Mouse (Mus musculus): Measurements from ENCODE around the gene Aldh1l1. TPM values are rescaled to one million over a fixed set of nuclear protein-coding genes. Genes with fewer than 3 reads are reported as not detected.

The Aldh1l1 gene
- polyA plus RNA-seq, 1 experiment from 2014 or later = 8.8 TPM

DNA sequence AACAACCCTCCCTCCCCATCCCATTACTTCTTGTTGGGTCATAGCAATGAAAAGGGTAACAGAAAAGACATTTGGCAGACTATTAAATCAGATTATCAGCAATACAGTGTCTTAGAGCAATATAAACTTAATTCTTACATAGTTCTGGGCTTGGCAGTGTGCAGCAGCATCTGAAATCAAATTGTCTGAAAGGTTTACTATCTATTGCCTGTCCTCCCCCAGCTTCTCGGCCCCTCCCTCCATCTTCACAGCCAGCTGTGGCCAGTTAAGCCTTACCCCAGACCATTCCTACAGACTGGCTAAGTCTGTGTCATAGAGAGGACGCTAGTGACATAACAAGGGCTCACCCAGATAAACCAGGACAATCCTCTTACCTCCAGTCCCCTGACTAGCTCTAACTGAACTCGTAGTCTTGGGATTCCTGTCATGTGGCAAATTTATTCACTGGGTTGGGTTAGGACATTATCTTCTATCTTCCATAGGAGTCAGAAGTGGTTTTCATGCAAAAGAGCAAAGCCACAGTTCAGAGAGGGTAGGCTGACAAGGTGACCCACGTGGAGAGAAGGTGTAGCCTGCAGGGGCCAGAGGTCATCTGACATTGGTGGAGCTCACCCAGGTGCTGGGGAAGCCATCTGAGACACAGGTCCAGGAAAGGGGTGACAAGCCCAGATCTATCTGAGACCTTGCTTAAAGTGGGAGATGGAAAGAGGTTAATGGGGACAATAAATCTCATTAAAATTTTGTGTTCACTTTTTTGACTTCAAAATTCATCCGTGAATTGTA, 27.0 kb downstream of the Aldh1l1 start:
- no peaks in the 10 kb centered on the region for H3K9me3 ChIP-seq
- 70% methylated on average over 5 of the region's 5 CpGs for WGBS
- no peak overlapping the region for H3K4me3 ChIP-seq
- no peak overlapping the region for H3K27ac ChIP-seq (replicated peaks)
- no peak overlapping the region for H3K4me2 ChIP-seq (replicated peaks)
- H3K36me3 ChIP-seq = no peaks in the 10 kb centered on the region
- H3K27me3 ChIP-seq = no peaks in the 10 kb centered on the region
- no peak for ATAC-seq (ENCODE audit: low FRiP score, low read depth)
- peaks cover 2% of the 10 kb centered on the region; the same call in 1 of the 2 replicates for H3K4me1 ChIP-seq
- no peak overlapping the region for H3K9ac ChIP-seq (replicated peaks)

DNA sequence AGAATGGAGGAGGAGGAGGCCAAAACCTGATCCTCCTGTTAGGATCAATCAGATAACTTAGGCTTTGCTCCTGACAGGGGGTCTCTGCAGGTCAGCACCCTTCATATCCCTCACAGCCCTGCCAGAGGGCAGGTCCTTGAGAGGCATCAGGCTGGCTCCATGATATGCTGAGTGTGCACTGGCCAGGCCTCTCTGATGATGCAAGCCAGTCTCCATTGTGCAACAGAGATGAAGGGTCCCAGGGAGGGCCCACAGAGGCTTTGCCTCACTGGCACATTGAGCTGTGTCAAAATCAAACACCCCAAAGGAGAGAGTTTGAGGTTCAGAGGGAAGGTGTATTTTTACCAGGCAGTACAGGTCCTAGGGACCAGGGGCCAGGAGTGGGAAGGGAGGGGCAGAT, 28.1 kb downstream of the Aldh1l1 start:
- Histone ChIP-seq H3K9ac (replicated peaks) (no peak overlapping the region), H3K27me3 (no peaks in the 10 kb centered on the region), H3K4me1 (no peaks in the 10 kb centered on the region), H3K4me2 (replicated peaks) (no peak overlapping the region), H3K9me3 (no peaks in the 10 kb centered on the region), H3K27ac (replicated peaks) (no peak overlapping the region), H3K4me3 (no peak overlapping the region), H3K36me3 (no peaks in the 10 kb centered on the region)
- 0 out of 2 replicates have a peak, but pooled peaks have one; percentile 4 for ATAC-seq (ENCODE audit: low FRiP score, low read depth)

DNA sequence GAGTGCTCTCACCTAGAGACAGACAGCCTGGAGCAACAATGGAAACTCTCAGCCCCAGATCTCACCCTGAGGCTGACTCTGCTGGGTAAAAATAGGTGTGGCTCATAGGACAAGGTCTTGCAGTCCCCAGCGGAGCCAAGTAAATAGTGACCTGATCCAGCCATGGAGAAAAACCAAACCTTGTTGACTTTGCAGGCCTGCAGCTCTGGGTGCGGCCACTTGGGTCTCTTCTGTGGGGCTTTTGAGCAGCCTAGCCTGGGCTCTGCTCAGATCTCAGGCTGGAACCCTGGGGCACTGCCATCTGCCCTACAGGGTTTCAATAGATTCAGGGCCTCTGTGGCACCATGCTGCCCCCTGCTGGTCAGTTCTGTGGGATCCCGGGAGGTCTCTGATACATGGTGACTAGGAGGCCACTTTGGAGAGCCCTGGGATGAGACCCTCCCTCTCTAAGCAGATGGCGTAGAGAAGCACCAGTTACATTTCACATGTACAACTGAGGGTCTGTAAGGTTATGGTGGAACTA, 28.7 kb downstream of the Aldh1l1 start:
- peak; percentile 63 for ATAC-seq (ENCODE audit: low FRiP score, low read depth)
- no peak overlapping the region for H3K4me3 ChIP-seq
- H3K27ac ChIP-seq (replicated peaks) = no peak overlapping the region
- no peaks in the 10 kb centered on the region for H3K36me3 ChIP-seq
- WGBS = 44% methylated on average over 4 of the region's 4 CpGs
- H3K9me3 ChIP-seq = no peaks in the 10 kb centered on the region
- no peak overlapping the region for H3K4me2 ChIP-seq (replicated peaks)
- no peak overlapping the region for H3K9ac ChIP-seq (replicated peaks)
- no peaks in the 10 kb centered on the region for H3K27me3 ChIP-seq
- no peaks in the 10 kb centered on the region for H3K4me1 ChIP-seq

DNA sequence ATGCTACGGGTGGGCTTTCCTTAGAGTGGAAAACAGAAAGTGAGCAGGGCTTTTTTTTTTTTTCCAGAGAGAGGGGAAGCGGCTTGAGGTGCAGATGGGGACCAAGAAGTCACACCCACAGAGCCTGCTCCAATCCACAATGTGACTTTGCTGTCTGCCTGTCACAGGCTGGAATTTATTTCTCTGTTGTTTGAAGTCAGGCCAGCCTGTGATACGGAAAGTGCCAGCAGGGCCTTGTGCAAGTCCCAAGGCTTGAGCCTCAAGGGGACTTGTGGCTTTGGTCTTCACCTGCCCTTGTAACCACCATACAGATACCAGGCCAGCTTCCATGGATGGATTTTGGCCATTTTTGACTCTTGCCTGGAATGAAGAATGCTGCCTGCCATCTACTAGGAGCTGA, 32.7 kb downstream of the Aldh1l1 start:
- WGBS = 80% methylated on average over 3 of the region's 3 CpGs
- H3K4me2 ChIP-seq (replicated peaks) = no peak overlapping the region
- no peaks in the 10 kb centered on the region for H3K9me3 ChIP-seq
- H3K4me3 ChIP-seq = no peak overlapping the region
- H3K36me3 ChIP-seq = no peaks in the 10 kb centered on the region
- no peaks in the 10 kb centered on the region for H3K4me1 ChIP-seq
- no peaks in the 10 kb centered on the region for H3K27me3 ChIP-seq
- H3K9ac ChIP-seq (replicated peaks) = no peak overlapping the region
- ATAC-seq (ENCODE audit: low FRiP score, low read depth) = no peak
- no peak overlapping the region for H3K27ac ChIP-seq (replicated peaks)

DNA sequence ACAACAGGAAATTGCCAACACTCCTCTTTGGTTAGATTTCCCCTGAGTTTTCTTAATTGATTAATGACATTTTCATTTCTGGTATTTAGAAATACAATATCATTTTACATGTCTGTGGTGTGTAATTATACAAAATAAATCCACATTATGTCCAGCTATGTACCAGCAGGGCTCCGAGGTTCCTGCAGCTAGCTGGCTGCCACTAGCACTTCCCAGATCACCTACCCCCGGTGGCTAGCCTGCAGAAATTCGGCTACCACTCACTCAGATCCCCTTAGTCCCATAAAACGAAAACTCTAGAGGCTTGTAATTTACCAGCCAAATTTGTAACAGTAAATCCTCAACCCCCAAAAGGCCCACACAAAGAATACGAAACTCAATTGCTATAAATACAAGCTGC, 33.1 kb downstream of the Aldh1l1 start:
- Histone ChIP-seq H3K27ac (replicated peaks) (no peak overlapping the region), H3K4me2 (replicated peaks) (no peak overlapping the region), H3K9me3 (no peaks in the 10 kb centered on the region), H3K27me3 (no peaks in the 10 kb centered on the region), H3K9ac (replicated peaks) (no peak overlapping the region), H3K4me1 (no peaks in the 10 kb centered on the region), H3K36me3 (no peaks in the 10 kb centered on the region), H3K4me3 (no peak overlapping the region)
- WGBS = 65% methylated on average over 5 of the region's 5 CpGs
- ATAC-seq (ENCODE audit: low FRiP score, low read depth) = no peak

DNA sequence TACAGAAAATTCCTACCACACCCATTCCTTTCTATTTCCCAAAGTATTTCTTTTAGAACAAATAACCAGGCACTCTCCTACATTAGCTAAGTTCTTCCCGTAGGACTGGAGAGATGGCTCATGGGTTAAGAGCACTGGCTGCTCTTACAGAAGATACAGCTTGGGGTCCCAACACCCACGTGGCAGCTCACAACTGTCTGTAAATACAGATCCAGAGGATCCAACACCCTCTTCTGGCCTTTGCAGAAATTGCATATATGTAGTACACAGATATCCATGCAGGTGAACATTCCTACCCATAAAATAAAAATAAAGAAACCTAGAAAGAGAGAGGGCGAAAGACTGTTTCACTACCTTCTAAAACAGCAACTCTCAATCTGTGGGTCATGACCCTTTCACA, 40.2 kb downstream of the Aldh1l1 start:
- Histone ChIP-seq H3K4me2 (replicated peaks) (no peak overlapping the region), H3K4me3 (no peak overlapping the region), H3K27me3 (no peaks in the 10 kb centered on the region), H3K4me1 (no peaks in the 10 kb centered on the region), H3K9me3 (no peaks in the 10 kb centered on the region), H3K36me3 (no peaks in the 10 kb centered on the region), H3K9ac (replicated peaks) (no peak overlapping the region), H3K27ac (replicated peaks) (no peak overlapping the region)
- no peak for ATAC-seq (ENCODE audit: low FRiP score, low read depth)
- WGBS = 71% methylated on average over 3 of the region's 3 CpGs

DNA sequence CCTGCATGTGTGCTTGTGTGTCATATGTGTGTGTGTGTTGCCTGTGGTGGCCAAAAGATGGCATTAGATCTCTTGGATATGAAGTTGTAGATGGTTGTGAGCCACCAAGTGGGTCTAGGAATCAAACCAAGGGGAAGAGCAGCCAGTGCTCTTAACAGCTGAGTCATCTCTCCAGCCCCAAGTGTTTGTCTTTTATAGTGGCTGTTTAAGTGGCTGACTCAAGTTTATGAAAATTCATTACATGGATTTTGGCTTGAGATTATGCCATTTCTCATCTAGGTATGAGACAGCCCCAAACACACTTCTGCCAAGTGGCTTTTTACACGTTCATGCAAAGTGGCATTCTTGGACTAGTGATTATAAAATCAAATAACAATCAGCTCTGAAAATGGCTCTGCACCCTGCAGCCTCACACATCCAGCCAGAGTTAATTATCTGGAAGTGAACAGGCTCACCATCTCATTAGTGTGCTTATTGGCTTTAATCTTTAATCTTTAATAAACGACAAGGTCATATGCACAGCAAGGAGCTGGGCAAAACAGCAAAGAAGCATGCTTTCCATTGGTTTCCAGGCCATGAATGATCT, 43.3 kb downstream of the Aldh1l1 start:
- no peak for ATAC-seq (ENCODE audit: low FRiP score, low read depth)
- no peaks in the 10 kb centered on the region for H3K27me3 ChIP-seq
- H3K4me1 ChIP-seq = no peaks in the 10 kb centered on the region
- no peak overlapping the region for H3K4me2 ChIP-seq (replicated peaks)
- no peaks in the 10 kb centered on the region for H3K36me3 ChIP-seq
- H3K27ac ChIP-seq (replicated peaks) = no peak overlapping the region
- no peak overlapping the region for H3K9ac ChIP-seq (replicated peaks)
- no peaks in the 10 kb centered on the region for H3K9me3 ChIP-seq
- 53% methylated on average over 2 of the region's 2 CpGs for WGBS
- H3K4me3 ChIP-seq = no peak overlapping the region

DNA sequence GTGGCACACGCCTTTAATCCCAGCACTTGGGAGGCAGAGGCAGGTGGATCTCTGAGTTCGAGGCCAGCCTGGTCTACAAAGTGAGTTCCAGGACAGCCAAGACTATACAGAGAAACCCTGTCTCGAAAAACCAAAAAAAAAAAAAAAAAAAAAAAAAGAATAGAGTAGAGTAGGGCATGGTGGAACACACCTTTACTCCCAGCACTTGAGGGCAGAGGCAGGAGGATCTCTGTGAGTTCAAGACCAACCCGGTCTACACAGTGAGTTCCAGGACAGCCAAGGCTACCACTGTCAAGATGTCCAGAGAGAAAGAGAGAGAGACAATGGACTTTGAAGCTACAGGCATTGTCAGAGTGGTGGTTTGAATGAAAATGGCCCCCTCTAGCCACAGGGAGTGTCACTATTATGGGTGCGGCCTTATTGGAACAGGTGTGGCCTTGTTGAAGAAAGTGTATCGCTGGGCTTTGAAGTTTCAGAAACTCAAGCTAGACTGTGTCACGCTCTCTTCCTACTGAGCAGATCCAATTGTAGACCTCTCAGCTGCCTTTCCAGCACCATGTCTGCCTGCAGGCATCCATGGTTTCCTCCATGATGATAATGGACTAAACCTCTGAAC, 46.5 kb downstream of the Aldh1l1 start:
- H3K9ac ChIP-seq (replicated peaks) = no peak overlapping the region
- 96% methylated on average over 6 of the region's 7 CpGs for WGBS
- no peak overlapping the region for H3K4me3 ChIP-seq
- no peaks in the 10 kb centered on the region for H3K27me3 ChIP-seq
- no peak overlapping the region for H3K4me2 ChIP-seq (replicated peaks)
- H3K9me3 ChIP-seq = no peaks in the 10 kb centered on the region
- no peak for ATAC-seq (ENCODE audit: low FRiP score, low read depth)
- no peaks in the 10 kb centered on the region for H3K36me3 ChIP-seq
- no peak overlapping the region for H3K27ac ChIP-seq (replicated peaks)
- no peaks in the 10 kb centered on the region for H3K4me1 ChIP-seq

DNA sequence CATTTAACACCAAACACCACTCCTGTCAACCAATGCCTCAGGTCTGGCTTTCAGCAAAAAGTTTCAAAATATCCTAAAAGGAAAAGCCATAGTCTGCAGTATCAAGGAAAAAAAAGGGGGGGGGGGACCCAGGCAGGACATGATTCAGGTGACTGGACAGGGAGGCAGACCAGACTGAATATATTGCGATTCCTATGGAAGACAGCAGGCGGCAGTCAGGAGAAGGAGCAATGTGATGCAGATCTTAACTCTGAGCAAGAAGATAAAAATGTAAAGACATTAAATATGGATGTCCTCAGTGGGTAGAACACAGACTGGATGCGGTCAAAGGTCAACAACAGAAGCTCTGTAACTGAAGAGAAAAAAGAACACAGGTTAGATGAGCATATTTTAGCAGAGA, 47.3 kb downstream of the Aldh1l1 start:
- Histone ChIP-seq H3K4me1 (no peaks in the 10 kb centered on the region), H3K27ac (replicated peaks) (no peak overlapping the region), H3K4me2 (replicated peaks) (no peak overlapping the region), H3K27me3 (no peaks in the 10 kb centered on the region), H3K9me3 (no peaks in the 10 kb centered on the region), H3K4me3 (no peak overlapping the region), H3K36me3 (no peaks in the 10 kb centered on the region), H3K9ac (replicated peaks) (no peak overlapping the region)
- ATAC-seq (ENCODE audit: low FRiP score, low read depth) = no peak
- 87% methylated on average over 3 of the region's 3 CpGs for WGBS

DNA sequence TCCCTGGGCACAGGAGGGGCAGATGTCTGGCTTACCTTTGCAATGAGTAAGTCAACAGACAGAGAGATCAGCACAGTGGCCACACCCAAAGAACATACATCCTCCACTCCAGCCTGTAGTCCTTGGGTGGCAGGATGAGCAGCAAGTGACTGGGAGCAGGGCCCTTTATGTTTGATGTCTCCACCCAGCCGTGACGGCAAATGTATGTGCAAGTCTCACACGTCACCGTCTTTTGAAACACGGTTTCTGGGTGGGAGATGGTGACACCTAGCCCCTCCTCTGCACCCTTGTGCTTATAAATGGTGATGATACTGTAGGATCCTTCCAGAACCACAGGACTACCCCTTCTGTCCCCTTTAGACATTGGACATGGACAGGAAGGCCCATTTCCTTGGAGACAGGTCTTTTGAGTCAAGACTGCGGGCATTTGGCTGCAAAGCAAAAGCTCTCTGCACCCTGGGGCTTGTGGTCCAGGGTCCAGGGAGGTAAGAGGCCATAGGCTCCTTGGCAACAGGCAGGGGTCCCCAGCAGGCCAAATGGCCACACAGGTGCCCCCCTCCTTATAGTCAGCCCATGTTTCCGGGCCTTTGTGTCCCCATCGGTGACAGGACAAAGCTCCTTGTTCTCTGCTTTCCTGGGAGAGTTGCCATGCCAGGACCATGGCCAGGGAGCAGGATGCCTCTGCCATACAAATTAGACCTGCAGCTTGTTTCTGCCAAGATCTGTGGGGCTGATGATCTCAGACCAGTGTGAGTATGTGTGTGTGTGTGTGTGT, 48.7 kb downstream of the Aldh1l1 start:
- H3K27ac ChIP-seq (replicated peaks) = no peak overlapping the region
- H3K4me3 ChIP-seq = no peak overlapping the region
- no peaks in the 10 kb centered on the region for H3K9me3 ChIP-seq
- no peak overlapping the region for H3K9ac ChIP-seq (replicated peaks)
- 0 out of 2 replicates have a peak, but pooled peaks have one; percentile 31 for ATAC-seq (ENCODE audit: low FRiP score, low read depth)
- WGBS = 73% methylated on average over 8 of the region's 8 CpGs
- no peaks in the 10 kb centered on the region for H3K36me3 ChIP-seq
- H3K4me2 ChIP-seq (replicated peaks) = no peak overlapping the region
- H3K27me3 ChIP-seq = no peaks in the 10 kb centered on the region
- H3K4me1 ChIP-seq = no peaks in the 10 kb centered on the region

DNA sequence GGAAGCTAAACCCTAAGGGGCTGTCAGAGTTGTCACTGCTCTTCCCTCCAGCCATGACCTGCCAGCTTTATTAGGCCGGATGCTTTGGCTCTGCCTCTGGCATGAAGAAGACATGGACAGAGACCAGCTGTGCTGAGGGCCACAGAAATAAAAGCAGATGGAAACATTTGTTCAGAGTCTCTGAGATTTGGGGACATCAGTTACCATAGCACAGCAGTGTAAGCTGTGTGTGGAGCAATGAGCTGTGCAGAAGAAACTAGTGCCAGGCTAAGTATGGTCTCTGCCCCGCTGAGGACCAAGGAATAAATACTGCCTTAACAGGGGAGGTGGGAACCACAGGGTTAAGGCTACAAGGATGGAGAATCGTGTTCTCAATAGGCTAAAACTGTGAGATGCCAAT, 50.6 kb downstream of the Aldh1l1 start:
- Histone ChIP-seq H3K27ac (replicated peaks) (no peak overlapping the region), H3K4me3 (no peak overlapping the region), H3K9me3 (no peaks in the 10 kb centered on the region), H3K4me2 (replicated peaks) (no peak overlapping the region), H3K9ac (replicated peaks) (no peak overlapping the region), H3K4me1 (peaks cover 13% of the 10 kb centered on the region; the same call in 1 of the 2 replicates), H3K36me3 (no peaks in the 10 kb centered on the region), H3K27me3 (no peaks in the 10 kb centered on the region)
- ATAC-seq (ENCODE audit: low FRiP score, low read depth) = no peak
- WGBS = 90% methylated on average over 3 of the region's 3 CpGs

DNA sequence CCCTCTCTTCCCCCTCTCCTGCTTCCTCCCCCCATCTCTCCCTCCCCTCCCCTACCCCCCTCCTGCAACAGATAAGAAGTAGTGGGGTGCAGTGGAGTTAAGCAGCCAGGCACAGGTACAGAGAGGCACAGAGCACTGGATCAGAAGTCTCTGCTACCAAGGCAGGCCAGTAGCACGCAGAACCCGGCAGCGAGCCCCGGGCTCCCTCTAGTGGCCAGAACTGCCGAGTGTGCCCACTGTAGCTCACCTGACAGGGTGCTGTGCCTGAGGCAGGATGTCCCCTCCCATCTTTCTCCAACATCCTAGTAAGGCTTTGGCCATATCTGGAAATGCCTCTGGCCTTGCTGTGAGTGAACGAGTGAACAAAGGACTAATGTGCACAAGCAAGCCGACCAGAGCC, 51.7 kb downstream of the Aldh1l1 start:
- no peak overlapping the region for H3K4me2 ChIP-seq (replicated peaks)
- 10% methylated on average over 7 of the region's 7 CpGs for WGBS
- H3K4me1 ChIP-seq = peaks cover 17% of the 10 kb centered on the region; the same call in 1 of the 2 replicates
- no peak overlapping the region for H3K4me3 ChIP-seq
- H3K27ac ChIP-seq (replicated peaks) = no peak overlapping the region
- ATAC-seq (ENCODE audit: low FRiP score, low read depth) = peak; percentile 64
- H3K9ac ChIP-seq (replicated peaks) = no peak overlapping the region
- H3K36me3 ChIP-seq = no peaks in the 10 kb centered on the region
- H3K9me3 ChIP-seq = no peaks in the 10 kb centered on the region
- no peaks in the 10 kb centered on the region for H3K27me3 ChIP-seq

Measured in midbrain, embryonic 12.5 days (tissue).